Comparison of ENCODE assay signal across 14 mouse cellular contexts in the genomic region with DNA sequence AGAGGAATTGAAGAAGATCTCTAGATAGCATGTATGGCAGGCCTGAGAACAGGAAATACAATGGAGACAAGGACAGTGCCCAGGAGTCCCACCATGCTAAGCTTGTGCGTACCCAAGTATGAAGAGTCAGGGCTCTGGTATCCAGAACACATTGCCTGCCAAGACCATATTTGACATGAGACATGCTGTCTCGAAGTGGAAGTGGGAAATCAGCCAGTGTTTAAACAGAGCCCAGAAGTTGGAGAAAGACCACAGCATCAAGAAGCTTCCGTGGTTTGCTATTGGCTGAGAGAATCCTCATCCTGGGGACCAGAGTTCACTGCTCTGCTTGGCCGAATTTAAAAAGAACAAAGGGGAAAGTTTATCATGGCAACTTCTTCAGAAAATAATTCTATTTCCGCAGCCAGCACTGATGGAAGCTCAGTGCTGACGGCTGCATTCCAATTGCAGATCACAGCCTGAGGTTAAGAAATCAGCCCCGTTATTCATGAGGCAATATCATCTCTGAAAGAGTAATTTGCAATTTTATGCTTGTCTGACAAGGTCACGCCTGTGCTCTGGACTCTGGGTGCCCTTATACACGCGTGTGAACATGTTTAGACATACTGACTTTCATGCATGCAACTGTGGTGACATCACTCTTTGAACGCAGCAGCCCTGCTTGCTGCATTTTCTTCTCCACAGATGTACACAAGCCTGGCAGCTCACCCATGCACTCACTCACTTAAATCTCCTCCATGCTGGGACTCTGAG.
A peak's percentile ranks its signal among the peaks of the same experiment; 100 is the strongest.
DNase-seq lines count a peak whose midpoint lies in the region; ATAC-seq lines count a peak whose summit lies in the region.
"Had no signal": no experiment of that assay in that cellular context is flagged by ENCODE, and none has a peak within 500 bp of the region (broad histone marks: within the 10 kb centered on the region; RNA-seq: fewer than 3 reads in every experiment).

No protein-coding gene starts in this region.

- intact Hi-C loops in gastrocnemius, postnatal 14 days (cut with DNase I; ENCODE audit: low total_unique reads), result no loop called here

- H3K9me3 ChIP-seq in kidney, embryonic 14.5 days (ENCODE audit: control insufficient read depth, low read length), result no peaks in the 10 kb centered on the region
- H3K9me3 ChIP-seq: embryonic facial prominence, embryonic 13.5 days; forebrain, embryonic 12.5 days; hindbrain, embryonic 15.5 days; neural tube, embryonic 15.5 days had no signal

- H3K27ac ChIP-seq in kidney, embryonic 14.5 days (ENCODE audit: low read depth, low read length), result no peak overlapping the region
- H3K27ac ChIP-seq: embryonic facial prominence, embryonic 13.5 days; forebrain, embryonic 12.5 days; hindbrain, embryonic 15.5 days; left cerebral cortex, adult 2 months; neural tube, embryonic 15.5 days had no signal

- no peak overlapping the region for H3K9ac ChIP-seq in kidney, embryonic 14.5 days (ENCODE audit: low read depth, low read length)
- H3K9ac ChIP-seq: embryonic facial prominence, embryonic 13.5 days; forebrain, embryonic 12.5 days; hindbrain, embryonic 15.5 days; neural tube, embryonic 15.5 days had no signal

- no peak overlapping the region for H3K4me3 ChIP-seq in kidney, embryonic 14.5 days (ENCODE audit: low read length)
- H3K4me3 ChIP-seq: embryonic facial prominence, embryonic 13.5 days; forebrain, embryonic 12.5 days; hindbrain, embryonic 15.5 days; left cerebral cortex, adult 2 months; neural tube, embryonic 15.5 days had no signal

- H3K4me1 ChIP-seq in kidney, embryonic 14.5 days (ENCODE audit: control insufficient read depth, insufficient read depth, low read length), result no peaks in the 10 kb centered on the region
- H3K4me1 ChIP-seq: embryonic facial prominence, embryonic 13.5 days; forebrain, embryonic 12.5 days had no signal

- peak; percentile 4 for DNase-seq in kidney, adult 11 months
- peak; percentile 38 for DNase-seq in fibroblast of lung, adult 2 months (ENCODE audit: low read depth)
- DNase-seq in heart, postnatal 4 days, result peak; percentile 14
- peak; percentile 21 for DNase-seq in lung, postnatal 25 days (ENCODE audit: low spot score)
- no peak for DNase-seq in gastrocnemius, postnatal 14 days
- DNase-seq in layer of hippocampus, postnatal 10 days (ENCODE audit: low spot score in 2 of 2), result no peak
- DNase-seq: cerebellum, postnatal 36 days; right cerebral cortex, adult 18-20 months had no signal

- 71% methylated on average over 11 of the region's 11 CpGs for WGBS in kidney, embryonic 14.5 days

- no peaks in the 10 kb centered on the region for H3K27me3 ChIP-seq in kidney, embryonic 14.5 days (ENCODE audit: control insufficient read depth, insufficient read depth, low read length)
- H3K27me3 ChIP-seq: embryonic facial prominence, embryonic 13.5 days; forebrain, embryonic 12.5 days; hindbrain, embryonic 15.5 days; neural tube, embryonic 15.5 days had no signal

- no peak for ATAC-seq in kidney, embryonic 14.5 days (ENCODE audit: low FRiP score, low TSS enrichment)

- no peaks in the 10 kb centered on the region for H3K36me3 ChIP-seq in kidney, embryonic 14.5 days (ENCODE audit: control insufficient read depth, insufficient read depth, low read length)
- H3K36me3 ChIP-seq: embryonic facial prominence, embryonic 13.5 days; forebrain, embryonic 12.5 days; hindbrain, embryonic 15.5 days; neural tube, embryonic 15.5 days had no signal

- H3K4me2 ChIP-seq in kidney, embryonic 14.5 days (replicated peaks; ENCODE audit: low read depth, low read length), result no peak overlapping the region
- H3K4me2 ChIP-seq: embryonic facial prominence, embryonic 13.5 days; forebrain, embryonic 12.5 days; hindbrain, embryonic 15.5 days; neural tube, embryonic 15.5 days had no signal

Comparison
In these comparisons a context has a peak if more than half of its experiments do, and no peak if none do; other contexts are left out.
1. DNase-seq: peak in kidney, adult 11 months (single experiment), fibroblast of lung, adult 2 months (single experiment), heart, postnatal 4 days (single experiment) and lung, postnatal 25 days (single experiment); none in gastrocnemius, postnatal 14 days (single experiment) and layer of hippocampus, postnatal 10 days (0 of 2).